Mouse (Mus musculus): ENCODE data around the gene Ppp1r7. TPM values are rescaled to one million over a fixed set of nuclear protein-coding genes. Genes with fewer than 3 reads are reported as not detected.

The Ppp1r7 gene
- polyA plus RNA-seq, 1 experiment from 2014 or later: 50.0 TPM

- no peaks in the 10 kb centered on the region for H3K27me3 ChIP-seq
- no peak for TF ChIP-seq CTCF (IDR thresholded peaks at IDR 0.05)
- ChIA-PET POLR2A (no interaction called here), CTCF (interaction anchor here (0.7 to 1.8 kb wide), 4 partner anchors 10 to 225 kb away, joined by 3 to 6 read pairs (median 4); no protein-coding TSS in a partner anchor)
- no peak for ATAC-seq
- no peak for DNase-seq (ENCODE audit: low read depth, low spot score)
- in situ Hi-C loops (cut with MboI; ENCODE audit: low pct_unique_long_range_greater_than_20kb): no loop called here
These were observed 7.0 kb downstream of the Ppp1r7 start for GRCm38 (mm10) chr1:93349701-93350100.

DNA sequence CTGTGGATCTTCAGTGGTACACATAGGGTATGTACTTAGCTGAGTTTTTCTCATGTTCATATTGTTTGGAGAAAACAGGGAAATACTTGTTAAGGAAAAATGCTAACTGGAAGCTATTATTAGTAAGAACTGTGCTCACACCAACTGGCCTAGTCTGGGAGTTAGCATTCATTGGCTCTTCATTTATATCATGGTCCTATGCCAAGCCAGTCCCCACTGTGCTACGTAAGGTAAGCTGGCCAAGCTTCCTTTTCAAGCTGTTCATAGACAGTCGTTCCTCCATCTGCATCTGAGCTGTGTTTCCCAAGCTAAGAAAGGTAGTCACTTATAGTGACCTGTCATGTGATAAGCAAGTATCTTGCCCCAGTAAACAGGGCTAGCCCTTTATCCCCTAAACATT, 10.1 kb downstream of the Ppp1r7 start:
- DNase-seq (ENCODE audit: low read depth, low spot score): no peak
- CTCF ChIA-PET: interaction anchor here (1.5 kb wide), 2 partner anchors 9 to 224 kb away, joined by 3 to 5 read pairs; partner anchors contain the start of gene Pask
- TF ChIP-seq CTCF (IDR thresholded peaks at IDR 0.05): no peak
- no peak for ATAC-seq
- in situ Hi-C loops (cut with MboI; ENCODE audit: low pct_unique_long_range_greater_than_20kb): no loop called here
- POLR2A ChIA-PET: no interaction called here
- H3K27me3 ChIP-seq: no peaks in the 10 kb centered on the region

DNA sequence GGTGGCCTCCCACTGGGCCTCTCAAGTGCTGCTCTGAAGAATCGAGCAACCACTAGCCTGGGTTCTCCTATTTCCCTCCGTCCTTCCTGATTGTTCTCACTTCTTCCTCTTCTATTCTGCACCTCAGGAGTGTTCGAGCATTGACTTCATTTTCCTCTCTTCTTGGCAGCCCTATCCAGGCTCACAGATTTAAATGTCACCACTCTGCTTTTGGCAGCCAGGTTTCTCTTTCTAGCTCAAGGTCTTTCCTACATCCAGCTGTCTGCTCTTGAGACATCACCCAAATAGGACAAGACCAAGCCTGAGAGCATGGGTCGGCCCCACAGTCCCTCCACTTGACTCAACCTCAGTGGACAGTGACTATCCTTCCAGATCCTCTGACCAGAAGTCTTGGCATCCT, 20.0 kb downstream of the Ppp1r7 start:
- ChIA-PET POLR2A (no interaction called here), CTCF (no interaction called here)
- in situ Hi-C loops (cut with MboI; ENCODE audit: low pct_unique_long_range_greater_than_20kb): no loop called here
- no peaks in the 10 kb centered on the region for H3K27me3 ChIP-seq
- ATAC-seq (no peak), DNase-seq (ENCODE audit: low read depth, low spot score) (no peak)
- TF ChIP-seq CTCF (IDR thresholded peaks at IDR 0.05): no peak

- in situ Hi-C loops (cut with MboI; ENCODE audit: low pct_unique_long_range_greater_than_20kb): no loop called here
- ATAC-seq: no peak
- no peaks in the 10 kb centered on the region for H3K27me3 ChIP-seq
These were observed 23.0 kb downstream of the Ppp1r7 start for GRCm38 (mm10) chr1:93365641-93366040.

GRCm38 (mm10) chr1:93373665-93374064, 31.0 kb downstream of the Ppp1r7 start, which contains the start of gene Ano7:
Gene Ano7, plus strand, starts transcription at chr1:93373930.
- DNase-seq (ENCODE audit: low read depth, low spot score): no peak
- no peak for ATAC-seq
- POLR2A ChIA-PET: no interaction called here
- CTCF ChIA-PET: no interaction called here
- TF ChIP-seq CTCF (IDR thresholded peaks at IDR 0.05): no peak
- in situ Hi-C loops (cut with MboI; ENCODE audit: low pct_unique_long_range_greater_than_20kb): no loop called here
- H3K27me3 ChIP-seq: no peaks in the 10 kb centered on the region

More at GRCm38 (mm10) chr1:93365641-93366040, 23.0 kb downstream of the Ppp1r7 start:
- POLR2A ChIA-PET: no interaction called here
- CTCF ChIA-PET: no interaction called here
- DNase-seq (ENCODE audit: low read depth, low spot score): no peak
- TF ChIP-seq CTCF (IDR thresholded peaks at IDR 0.05): no peak

- in situ Hi-C loops (cut with MboI; ENCODE audit: low pct_unique_long_range_greater_than_20kb): no loop called here
- POLR2A ChIA-PET: no interaction called here
- CTCF ChIA-PET: no interaction called here
These were observed 34.7 kb downstream of the Ppp1r7 start for GRCm38 (mm10) chr1:93377307-93377706.

GRCm38 (mm10) chr1:93379117-93379516, 36.5 kb downstream of the Ppp1r7 start:
- ATAC-seq (no peak), DNase-seq (ENCODE audit: low read depth, low spot score) (no peak)
- ChIA-PET CTCF (no interaction called here), POLR2A (no interaction called here)
- no peak for TF ChIP-seq CTCF (IDR thresholded peaks at IDR 0.05)
- in situ Hi-C loops (cut with MboI; ENCODE audit: low pct_unique_long_range_greater_than_20kb): no loop called here
- H3K27me3 ChIP-seq: no peaks in the 10 kb centered on the region

More at GRCm38 (mm10) chr1:93377307-93377706, 34.7 kb downstream of the Ppp1r7 start:
- DNase-seq (ENCODE audit: low read depth, low spot score) (no peak), ATAC-seq (no peak)
- no peaks in the 10 kb centered on the region for H3K27me3 ChIP-seq
- no peak for TF ChIP-seq CTCF (IDR thresholded peaks at IDR 0.05)

DNA sequence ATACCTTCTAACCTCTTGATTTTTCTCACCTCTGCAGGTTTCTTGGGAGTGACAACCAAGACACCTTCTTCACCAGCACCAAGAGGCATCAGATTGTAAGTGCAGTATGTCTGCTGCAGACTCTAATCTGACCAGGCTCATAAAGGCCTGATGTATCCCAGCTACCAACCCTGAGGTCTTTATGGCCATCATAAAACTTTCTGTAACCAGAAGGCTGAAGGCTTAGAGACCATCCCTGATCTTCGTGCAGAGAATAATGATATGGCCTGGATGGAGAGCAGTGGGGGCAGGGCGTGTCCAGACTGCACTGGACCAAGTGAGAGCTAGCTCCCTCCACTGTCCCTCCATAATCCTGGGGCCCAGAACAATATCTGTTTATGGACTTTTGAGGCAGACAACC, 44.5 kb downstream of the Ppp1r7 start:
- CTCF ChIA-PET: no interaction called here
- POLR2A ChIA-PET: no interaction called here
- in situ Hi-C loops (cut with MboI; ENCODE audit: low pct_unique_long_range_greater_than_20kb): no loop called here
- no peaks in the 10 kb centered on the region for H3K27me3 ChIP-seq
- TF ChIP-seq CTCF (IDR thresholded peaks at IDR 0.05): no peak
- DNase-seq (ENCODE audit: low read depth, low spot score) (no peak), ATAC-seq (no peak)

GRCm38 (mm10) chr1:93388906-93389305, 46.3 kb downstream of the Ppp1r7 start:
- CTCF ChIA-PET: no interaction called here
- DNase-seq (ENCODE audit: low read depth, low spot score) (no peak), ATAC-seq (no peak)
- TF ChIP-seq CTCF (IDR thresholded peaks at IDR 0.05): no peak
- H3K27me3 ChIP-seq: no peaks in the 10 kb centered on the region
- POLR2A ChIA-PET: interaction anchor here (0.7 kb wide), 1 partner anchor 26 kb away, joined by 3 read pairs; no protein-coding TSS in a partner anchor
- in situ Hi-C loops (cut with MboI; ENCODE audit: low pct_unique_long_range_greater_than_20kb): no loop called here

- ATAC-seq (no peak), DNase-seq (ENCODE audit: low read depth, low spot score) (no peak)
- in situ Hi-C loops (cut with MboI; ENCODE audit: low pct_unique_long_range_greater_than_20kb): no loop called here
- ChIA-PET POLR2A (no interaction called here), CTCF (no interaction called here)
- no peak for TF ChIP-seq CTCF (IDR thresholded peaks at IDR 0.05)
- H3K27me3 ChIP-seq: peaks cover 7% of the 10 kb centered on the region
These were observed 58.8 kb downstream of the Ppp1r7 start for GRCm38 (mm10) chr1:93401191-93402052.

- in situ Hi-C loops (cut with MboI; ENCODE audit: low pct_unique_long_range_greater_than_20kb): no loop called here
- ATAC-seq (no peak), DNase-seq (ENCODE audit: low read depth, low spot score) (no peak)
- CTCF ChIA-PET: no interaction called here
- no peaks in the 10 kb centered on the region for H3K27me3 ChIP-seq
- TF ChIP-seq CTCF (IDR thresholded peaks at IDR 0.05): no peak
- POLR2A ChIA-PET: no interaction called here
These were observed 60.7 kb downstream of the Ppp1r7 start for GRCm38 (mm10) chr1:93403403-93403802.

Other genes with a start within 250 kb of the Ppp1r7 start
- gene Kif1a, start 240.9 kb upstream of the Ppp1r7 start, polyA plus RNA-seq (2021): not detected
- gene Agxt, start 207.6 kb upstream of the Ppp1r7 start, polyA plus RNA-seq (2021): not detected
- gene 2310007B03Rik, start 181.9 kb upstream of the Ppp1r7 start, polyA plus RNA-seq (2021): not detected
- gene Crocc2, start 174.1 kb upstream of the Ppp1r7 start, polyA plus RNA-seq (2021): 0.30 TPM
- 48.9 TPM for gene Sned1, start 107.0 kb upstream of the Ppp1r7 start, polyA plus RNA-seq (2021)
- gene Mterf4, start 36.9 kb upstream of the Ppp1r7 start, polyA plus RNA-seq (2021): 34.8 TPM
- gene Pask, start 628 bp downstream of the Ppp1r7 start, polyA plus RNA-seq (2021): 12.0 TPM
- not detected for gene Ano7, start 31.1 kb downstream of the Ppp1r7 start, polyA plus RNA-seq (2021)
- gene Hdlbp, start 136.0 kb downstream of the Ppp1r7 start, polyA plus RNA-seq (2021): 263 TPM
- 10.1 TPM for gene Farp2, start 169.2 kb downstream of the Ppp1r7 start, polyA plus RNA-seq (2021)

Measured in Patski (cell line).